Mouse (Mus musculus) lung, postnatal 4 days (tissue): ENCODE data around the gene Fancc.
"Not testable (repeated sequence)": the region's sequence is repeated elsewhere in the genome, so short reads cannot be mapped to it uniquely, and the experiment has no call there.

Source experiments
- DNase-seq, 2 experiments: peaks; one replicate each; pipeline ENCODE4 v3.0.0; 2021

Fancc gene

DNA sequence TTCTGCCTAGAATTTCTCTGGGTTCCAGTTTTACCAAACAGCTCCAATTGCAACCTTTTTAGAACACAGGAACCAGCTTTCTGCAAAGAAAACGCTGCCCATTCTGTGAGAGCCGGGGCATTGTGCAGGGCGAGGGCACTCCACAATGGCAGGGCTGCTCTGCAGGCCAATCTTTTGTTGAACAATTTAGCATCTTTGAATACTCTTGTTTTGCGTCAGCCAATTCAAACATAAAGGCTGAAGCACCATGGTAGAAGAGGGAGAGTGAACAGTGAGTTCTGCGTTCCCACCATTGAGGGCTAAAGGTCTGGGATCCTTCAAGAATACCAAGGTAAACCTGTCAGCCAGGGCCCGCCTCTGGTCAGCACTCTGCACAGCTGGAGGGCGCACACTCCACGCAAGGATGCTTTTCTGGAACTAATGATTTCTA, 17.9 kb upstream of the Fancc start:
- DNase-seq, result no peak

DNA sequence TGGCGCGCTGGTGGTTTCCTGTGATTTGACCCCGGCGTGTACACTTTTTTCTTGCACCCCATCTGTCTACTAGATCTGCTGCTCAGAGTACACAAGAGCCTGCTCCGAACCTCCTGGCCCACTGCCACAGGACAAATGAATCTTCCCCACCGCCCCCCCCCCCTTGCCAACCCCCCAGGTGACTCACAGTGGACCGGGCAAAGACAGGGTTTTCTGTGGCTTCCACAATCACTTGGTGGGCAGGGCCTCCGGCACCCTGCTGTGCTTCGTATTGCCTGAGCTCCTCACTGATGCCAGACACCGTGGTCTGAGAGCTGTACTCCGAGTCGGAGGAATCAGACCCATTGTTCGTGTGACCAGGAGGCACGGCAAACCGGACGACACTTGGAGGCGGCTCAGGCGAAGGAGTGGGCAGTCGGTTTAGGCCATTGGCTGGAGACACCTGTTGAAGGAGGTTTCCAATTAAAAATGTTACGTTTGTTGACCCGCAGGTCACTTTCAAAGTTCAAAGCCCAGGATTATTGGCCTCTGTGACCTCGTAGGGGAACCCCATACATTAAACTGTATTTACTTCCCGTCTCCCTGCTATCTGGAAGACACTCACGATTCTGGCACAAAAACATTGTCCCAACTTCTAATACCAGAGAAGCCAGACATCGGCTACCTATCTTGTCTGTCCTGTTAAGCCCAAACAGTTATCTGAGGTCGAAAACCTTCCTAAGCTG, 16.5 kb upstream of the Fancc start:
- DNase-seq, result peak in 1 of 2 experiments; percentile 46

DNA sequence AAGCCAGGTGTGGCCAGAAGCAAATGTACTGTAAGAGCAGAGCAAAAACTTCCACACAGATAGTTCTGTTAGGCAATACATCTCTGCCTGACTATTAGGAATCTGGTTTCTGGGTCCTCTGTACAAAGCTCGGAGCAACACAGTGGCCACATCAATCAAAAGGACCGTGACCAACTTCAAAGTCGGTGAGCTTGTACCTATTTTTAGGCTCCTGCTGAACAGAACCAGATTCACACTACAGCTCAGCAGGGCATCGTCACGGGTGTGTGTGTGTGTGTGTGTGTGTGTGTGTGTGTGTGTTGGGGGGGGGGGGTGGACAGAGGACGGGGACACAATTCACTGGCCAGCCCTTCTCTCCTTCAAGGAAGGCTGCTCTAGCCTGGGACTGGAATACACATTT, 15.3 kb upstream of the Fancc start:
- no peak for DNase-seq

DNA sequence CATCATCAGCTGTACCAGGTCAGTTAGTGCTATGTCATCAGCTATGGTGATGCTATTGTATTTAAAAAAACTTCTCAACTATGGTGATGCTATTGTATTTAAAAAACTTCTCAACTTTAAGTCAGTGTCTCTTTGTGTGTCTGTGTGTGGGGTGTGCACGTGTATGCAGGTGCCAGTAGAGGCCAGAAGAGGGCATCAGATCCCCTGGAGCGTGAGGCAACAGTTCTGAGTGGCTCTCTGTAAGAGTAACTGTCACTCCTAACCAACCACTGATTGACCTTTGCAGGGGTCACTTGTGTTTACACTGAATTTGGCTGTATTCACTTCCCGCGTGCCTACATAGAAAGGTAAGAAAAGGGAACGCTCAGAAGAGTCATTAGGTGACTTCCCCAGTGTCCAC, 10.7 kb upstream of the Fancc start:
- DNase-seq, result no peak

DNA sequence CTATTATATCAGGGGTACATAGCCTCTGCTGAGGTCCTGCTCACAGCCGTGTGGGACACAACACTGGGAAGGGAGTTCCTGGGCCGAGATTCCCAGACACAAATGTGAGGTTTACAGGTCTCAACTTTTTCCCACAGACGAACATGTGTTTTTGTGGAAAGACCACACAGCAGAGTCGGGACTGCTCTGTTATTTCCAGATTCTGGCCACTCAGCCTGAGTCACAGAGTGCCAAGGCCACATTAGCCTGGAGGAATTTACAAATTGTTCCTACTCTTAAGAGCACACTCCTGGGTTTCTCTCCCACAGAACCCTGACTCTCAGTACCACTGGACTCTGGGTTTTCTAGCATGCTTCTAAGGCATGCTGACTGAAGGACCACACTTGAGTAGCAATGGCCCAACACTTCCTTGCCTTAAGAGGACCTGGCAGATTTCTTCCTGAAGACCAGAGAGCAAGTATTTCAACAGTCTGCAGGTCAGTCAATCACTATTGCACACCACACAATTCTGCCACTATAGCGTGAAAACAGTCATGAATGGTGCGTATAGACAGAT, 10.0 kb upstream of the Fancc start:
- no peak for DNase-seq

DNA sequence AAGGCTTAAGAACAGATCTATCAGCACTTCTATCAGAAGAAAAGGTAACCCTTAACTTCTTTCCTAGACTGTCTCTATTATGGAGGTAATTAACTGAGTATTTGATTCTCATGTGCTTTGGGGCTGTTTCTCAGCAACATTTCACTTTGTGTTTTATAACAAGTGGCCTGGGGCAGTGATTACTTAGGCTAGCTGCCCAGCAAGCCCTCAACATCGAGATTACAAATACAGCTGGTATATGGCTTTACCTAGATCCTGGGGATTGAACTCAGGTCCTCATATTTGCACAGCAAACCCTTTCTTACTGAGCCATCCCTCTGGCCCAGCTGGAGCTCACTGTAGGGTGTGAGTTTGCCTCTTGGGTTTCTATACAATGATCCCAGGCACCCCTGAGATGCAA, 9.3 kb upstream of the Fancc start:
- DNase-seq, result no peak

DNA sequence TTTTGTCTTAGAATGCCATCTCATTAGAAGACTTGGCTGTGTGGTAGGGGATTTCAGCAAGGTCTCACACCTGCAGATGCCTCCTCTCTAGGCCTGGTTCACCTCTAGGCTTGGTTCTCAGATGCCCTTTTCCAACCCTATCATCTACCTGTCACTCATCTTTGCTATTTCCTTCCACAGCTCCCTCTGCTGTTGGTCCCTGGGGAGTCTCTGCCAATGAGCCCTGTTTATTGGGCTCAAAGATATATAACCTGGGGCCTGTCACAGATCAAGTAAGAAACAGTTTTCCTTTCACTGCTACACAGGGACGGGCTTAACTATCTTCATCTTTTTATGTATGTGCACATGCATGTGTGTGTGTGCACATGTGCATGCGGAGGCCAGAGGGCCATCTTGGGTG, 5.3 kb upstream of the Fancc start:
- DNase-seq, result no peak

DNA sequence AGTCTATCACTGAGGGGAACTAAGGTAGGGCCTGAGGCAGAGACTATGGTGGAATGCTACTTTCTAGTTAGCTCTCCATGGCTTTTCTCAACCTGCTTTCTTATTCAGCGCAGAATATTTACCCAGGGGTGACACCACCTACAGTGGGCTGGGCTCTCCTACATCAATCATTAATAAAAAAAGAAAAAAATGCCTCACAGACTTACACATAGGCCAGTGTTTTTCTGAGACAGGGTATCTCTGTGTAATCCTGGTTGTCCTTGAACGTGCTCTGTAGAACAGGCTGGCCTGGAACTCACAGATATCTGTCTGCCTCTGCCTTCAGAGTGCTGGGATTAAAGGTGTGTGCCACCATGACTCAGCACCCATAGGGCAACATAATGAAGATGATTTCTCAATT, 2.4 kb upstream of the Fancc start:
- DNase-seq, result no peak

DNA sequence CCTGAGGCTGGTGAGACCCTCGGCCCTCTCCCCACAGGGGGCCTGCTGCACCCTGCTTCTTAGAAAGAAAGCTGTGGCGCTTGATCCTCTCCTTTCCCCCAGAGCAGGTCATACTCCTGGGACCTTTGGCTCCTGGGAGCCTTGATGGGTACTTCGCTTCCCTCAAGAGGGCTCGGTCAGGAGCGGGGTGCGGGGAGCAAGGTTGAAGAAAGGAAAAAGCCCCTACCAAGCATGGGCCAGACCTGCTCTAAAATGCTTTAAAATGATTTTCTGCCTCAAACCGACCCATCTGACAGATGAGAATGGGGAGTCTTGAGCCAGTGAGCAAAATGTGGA, 9.4 kb downstream of the Fancc start:
- no peak for DNase-seq

DNA sequence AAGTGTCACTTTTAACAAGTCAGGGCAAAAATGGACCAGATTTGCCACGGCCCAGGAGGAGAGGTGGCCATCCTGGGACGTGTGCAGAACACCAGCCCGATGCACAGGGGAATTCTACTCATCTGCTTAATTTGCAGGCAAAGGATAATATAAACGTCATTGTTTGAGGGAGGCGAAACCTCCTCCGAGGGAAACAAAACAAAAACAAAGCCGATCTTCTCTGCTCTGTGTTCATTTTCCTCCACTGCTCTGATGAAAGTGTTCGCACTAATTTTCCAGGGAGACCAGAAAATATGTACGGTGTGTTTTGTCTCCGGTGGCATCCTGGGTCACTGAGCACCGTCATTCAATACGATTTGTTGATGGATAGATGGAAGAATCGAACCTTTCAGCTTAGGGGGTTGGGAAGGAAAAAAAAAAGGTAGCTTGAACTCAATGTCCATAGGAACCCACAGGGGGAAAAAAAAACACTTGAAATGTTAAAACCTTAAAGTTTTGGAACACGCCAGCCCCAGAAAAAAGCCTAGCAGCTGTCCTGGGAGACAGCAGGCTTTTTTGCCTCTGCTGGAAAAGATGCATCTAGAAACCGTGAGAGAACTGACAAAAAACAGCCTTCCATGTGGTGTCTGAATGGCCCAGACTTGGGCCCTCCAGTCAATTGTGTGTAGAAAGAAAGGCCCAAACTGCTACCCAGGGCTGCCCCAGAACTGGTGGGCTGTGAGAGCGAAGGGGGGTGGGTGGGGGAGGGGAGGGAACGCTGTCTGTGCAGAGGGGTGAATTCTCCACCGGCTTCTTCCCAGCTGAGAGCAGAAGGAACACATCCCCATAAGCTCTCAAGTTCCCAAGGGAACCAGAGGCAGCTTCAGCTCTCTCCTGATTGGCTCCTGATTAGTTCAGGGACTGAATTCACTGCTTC, 10.0 kb downstream of the Fancc start:
- no peak for DNase-seq

DNA sequence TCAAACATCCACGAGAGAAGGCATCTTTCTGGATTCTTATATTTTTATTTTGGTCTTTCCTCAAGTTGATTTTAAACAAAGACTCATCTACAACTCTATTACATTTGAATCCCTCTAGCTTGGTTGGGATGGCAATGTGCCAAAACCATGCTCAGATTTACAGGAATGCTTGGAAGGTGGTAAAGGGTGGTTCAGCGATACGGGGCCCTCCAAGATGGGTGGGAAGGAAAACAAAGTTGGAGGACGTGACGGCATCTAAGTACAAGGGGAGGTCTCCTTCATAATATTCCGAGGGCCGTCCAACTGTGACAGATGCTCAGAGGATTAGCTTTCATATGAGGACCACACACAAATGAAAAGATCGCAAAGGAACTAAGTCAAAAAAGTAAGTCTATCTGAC, 21.7 kb downstream of the Fancc start:
- DNase-seq, result peak; percentile 30 to 36

DNA sequence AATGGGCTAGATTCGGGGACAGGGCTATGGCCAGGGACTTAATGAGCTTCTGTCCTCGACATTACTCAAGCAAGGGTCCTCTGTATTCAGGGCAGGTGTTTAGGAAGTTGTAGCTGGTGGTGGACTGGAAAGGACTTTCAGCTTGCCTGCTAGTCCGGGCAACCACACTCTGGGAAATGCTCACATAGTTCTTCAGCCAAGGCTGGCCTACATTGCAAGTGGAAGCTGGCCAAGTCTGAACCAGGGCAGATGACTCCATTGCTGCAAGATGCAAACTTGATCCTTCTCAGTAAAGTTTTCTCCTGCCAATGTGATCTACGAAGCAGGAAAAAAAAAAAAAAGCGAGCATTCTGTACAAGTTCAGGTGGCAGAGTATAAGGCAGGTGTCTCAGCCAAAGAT, 44.2 kb downstream of the Fancc start:
- no peak for DNase-seq

DNA sequence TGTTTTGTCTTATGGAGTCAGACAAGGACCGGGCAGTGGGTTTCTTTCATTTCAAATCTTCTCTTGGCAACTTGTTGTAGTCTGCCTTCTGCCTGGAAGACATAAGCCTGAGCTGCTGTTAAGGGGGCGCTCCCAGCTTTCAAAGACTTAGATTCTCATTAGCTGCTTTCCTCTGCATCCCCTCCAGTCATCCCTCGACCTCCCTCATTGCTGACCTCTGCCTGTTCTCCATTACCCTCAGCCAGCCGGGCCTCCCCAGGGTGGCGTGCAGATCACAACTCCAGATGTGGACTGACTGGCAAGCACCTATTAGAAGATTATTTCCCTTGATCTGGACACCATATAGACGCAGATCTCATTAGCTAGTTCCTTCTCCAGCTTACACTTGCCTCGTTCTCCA, 45.9 kb downstream of the Fancc start:
- no peak for DNase-seq

DNA sequence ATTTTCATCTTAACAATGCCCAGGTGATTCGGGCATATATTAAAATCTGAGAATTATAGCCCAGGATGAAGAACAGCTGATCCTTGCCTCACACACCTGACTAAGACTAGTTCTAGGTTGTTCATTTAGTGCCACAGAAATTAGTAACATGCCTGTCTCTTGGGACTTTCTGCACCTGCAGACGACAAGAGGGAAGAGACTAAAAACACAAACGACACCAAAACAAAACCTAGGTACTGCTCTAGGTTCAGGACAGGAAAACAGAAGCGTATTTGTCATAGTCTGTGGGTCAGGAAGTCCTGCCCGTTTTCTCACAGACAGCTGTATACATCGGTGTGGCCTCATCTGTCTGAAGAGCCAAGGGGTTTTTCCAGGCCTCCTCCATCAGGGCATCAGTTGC, 51.7 kb downstream of the Fancc start:
- DNase-seq, result no peak

DNA sequence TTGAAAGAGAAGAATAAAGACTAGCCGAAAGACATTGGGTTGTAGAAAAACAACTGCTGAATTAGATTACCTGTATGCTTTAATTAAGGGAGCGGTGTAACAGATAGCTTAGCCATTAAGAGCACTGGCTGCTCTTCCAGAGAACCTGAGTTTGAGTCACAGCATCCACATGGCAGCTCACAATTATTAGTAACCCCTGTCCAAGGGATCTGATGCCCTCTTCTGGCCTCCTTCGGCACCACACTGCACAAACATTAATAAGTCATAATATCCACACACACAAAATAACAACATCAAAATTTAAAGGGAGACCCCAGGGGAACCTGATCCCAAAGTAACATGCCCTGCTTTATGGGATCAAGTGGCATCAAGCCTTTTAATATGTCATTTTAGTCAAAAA, 64.3 kb downstream of the Fancc start:
- peak in 1 of 2 experiments; percentile 28 for DNase-seq

DNA sequence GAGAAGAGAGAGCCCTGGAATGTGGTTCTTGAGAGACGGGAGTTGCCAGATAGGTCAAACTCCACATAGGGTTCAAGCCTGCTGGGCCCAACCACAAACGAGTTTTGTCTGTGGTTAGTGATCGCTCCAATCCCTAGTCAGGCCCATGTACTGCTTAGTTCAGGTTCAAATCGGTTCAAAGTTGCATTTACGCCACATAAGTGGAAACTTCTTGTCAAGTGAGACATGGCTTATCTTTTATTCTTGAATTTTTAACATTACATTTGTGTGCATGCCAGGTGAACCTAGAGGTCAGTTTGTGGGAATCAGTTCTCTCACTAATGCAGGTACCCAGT, 65.3 kb downstream of the Fancc start:
- no peak for DNase-seq

DNA sequence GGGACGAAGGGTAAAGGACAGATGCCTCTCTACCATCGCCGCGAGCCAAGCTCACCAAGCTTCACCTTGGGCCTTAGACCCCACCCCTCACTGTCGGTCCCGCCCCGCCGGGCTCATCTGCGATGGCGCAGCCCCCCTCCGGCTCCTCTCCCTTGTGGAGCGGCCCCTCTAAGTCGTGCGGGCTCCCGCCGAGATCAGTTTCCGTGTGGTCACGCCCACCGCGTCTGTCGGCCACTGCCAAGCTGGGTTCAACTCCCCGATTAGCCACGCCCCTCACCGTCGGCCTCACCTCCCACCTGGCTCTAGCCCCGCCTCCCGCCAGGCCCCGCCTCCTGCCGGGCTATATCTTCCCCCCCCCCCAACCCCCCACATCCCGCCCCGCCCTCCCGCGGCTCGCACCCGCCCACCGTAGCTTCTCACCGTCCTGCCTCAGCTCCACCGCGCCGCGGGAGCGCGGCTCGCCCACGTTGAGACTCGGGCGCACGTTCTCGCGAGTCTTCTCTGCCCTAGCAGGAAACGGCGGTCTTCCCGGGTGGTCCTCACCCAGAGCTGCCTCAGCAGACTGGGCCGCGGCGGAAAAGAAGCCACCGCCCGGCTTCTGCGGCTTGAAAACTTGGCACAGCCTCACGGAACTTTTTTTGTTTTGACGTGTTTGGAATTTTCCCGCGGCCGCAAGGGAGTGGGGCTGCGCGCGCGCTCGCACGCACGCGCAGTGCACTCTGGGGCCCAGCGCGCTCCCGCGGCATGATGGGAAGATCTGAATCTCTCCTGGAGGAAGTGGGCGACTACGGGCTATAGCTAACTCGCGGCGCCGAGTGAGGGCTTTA, 65.8 kb downstream of the Fancc start:
- peak; percentile 96 for DNase-seq

DNA sequence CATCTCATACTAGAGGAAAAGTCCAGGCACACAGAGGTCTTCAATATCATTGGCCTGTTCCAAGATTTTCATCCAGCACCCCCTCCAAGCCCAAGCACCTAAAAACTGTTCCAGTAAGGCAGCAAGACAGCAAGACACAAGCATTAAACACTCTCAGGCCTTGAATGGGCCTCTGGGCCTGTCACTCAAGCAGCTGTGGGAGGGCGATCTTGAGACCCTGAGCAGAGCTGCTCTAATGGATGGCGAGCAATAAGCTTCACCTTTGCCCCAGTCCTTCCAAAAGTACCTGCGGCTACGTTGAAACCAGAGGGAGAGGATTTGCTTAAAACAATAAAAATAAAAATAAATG, 66.4 kb downstream of the Fancc start:
- no peak for DNase-seq

DNA sequence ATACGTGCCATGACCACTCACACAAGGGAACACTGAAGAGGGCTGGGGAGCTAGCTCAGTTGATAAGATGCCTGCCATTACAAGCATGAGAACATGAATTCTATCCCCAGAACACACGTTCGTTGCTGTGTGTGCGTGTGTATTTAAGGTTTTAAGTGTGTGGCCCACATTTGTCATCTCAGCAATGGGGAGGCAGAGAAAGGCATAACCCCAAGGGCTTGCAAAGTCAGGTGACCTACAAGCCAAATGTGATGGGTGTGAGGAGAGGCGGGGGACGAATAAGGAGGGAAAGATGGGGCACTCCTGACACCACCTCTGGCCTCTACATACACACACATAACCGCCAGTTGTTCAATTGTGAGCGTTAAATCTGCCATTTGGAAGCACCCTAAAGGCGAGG, 66.9 kb downstream of the Fancc start:
- DNase-seq, result no peak

DNA sequence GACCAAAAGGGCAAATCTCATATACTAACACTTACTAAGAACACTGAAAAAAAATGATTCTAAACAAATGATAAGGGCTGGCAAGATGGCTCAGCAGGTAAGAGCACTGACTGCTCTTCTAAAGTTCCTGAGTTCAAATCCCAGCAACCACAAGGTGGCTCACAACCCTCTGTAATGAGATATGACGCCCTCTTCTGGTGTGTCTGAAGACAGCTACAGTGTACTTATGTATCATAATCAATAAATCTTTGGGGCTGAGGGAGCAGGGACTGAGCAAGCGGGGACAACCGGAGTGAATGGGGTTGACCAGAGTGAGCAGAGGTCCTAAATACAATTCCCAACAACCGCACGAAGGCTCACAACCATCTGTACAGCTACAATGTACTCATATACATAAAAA, 68.9 kb downstream of the Fancc start:
- not testable (repeated sequence) for DNase-seq

DNA sequence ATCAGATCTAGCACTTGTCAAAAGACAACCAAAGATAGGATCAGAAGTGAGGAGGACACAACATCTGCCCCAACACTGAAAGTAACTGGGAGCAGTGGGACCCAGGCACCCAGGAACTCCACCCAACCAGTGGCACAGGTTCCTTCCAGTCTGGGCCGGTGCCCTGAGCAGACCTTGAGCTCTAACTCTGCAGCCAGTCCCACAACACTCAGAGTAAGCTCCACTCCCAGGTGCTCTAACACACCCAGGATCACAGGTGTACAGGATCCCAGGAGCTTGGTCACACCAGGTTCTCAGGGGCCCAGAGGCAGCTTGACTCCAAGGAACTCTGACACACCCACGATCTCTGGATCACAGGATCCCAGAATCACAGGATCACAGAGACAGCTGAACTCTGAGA, 74.0 kb downstream of the Fancc start:
- DNase-seq, result no peak

DNA sequence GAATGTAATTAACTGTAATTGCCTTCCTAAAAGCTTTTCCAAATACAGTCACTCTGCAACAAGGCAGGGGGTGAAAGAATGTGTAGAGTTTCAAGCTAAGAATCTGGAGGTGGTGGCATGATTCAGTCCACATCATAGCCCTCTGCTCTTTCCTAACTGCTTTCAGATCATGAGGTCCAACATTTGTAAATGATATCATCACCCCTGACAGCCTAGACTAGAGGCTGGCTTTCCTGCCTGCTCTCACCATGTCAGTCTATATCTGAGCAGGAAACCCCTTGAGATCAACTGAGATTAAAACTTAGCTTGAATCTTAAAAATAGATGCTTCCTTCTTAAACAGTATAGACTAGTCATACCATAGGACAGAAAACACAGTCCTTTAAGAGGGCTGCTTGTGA, 75.9 kb downstream of the Fancc start:
- DNase-seq, result no peak

DNA sequence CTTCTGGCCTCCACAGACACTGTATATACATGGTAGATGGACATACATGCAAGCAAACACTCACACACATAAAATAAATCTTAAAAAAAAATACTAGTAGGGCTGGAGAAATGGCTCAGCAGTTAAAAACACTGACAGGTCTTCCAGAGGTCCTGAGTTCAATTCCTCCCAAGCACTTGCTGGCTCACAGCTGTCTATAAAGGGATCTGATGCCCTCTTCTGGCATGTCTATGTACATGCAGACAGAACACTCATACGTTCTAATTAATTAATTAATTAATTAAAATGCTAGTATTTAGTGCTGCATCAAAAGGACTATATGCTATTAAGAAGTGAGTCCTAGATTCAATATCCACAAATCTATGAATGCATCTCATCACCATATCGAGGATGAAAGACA, 78.9 kb downstream of the Fancc start:
- no peak for DNase-seq

DNA sequence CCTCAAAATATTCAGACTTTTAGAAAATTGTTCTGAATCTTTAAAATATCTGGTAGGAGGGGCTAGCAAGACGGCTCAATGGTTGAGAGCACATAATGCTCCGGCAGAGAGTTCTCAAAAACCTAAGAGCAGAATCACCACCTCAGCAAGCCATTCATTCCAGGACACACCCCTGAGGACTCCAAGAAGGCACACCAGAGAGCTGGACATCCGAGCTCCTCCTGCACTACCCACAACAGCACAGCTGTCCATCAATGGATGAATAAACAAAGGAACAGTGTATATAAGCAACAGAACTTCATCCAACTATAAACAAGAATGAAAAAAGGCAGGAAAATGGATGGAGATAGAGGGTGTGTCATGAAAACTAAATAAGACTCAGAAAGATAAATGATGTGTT, 80.3 kb downstream of the Fancc start:
- no peak for DNase-seq
